Mouse (Mus musculus) T-helper 1 cell (primary cell): Measurements from ENCODE around the gene Tsga10ip.
"Not testable (repeated sequence)": the region's sequence is repeated elsewhere in the genome, so short reads cannot be mapped to it uniquely, and the experiment has no call there.

Source experiments
- in situ Hi-C: fragments of 300-600 bp; cut with MboI, MseI; formaldehyde crosslinking; loops from one replicate; pipeline ENCODE4 v1.15.1; 2025; ENCODE audit warnings: high pct_unique_total_duplicates

Gene Tsga10ip

GRCm38 (mm10) chr19:5389647-5390046 lies 12.7 kb downstream of the Tsga10ip start:
- in situ Hi-C loops, result no loop called here

- in situ Hi-C loops, result no loop called here
Measured at GRCm38 (mm10) chr19:5388588-5389242, 13.6 kb downstream of the Tsga10ip start, which contains the start of gene Sart1. Gene Sart1, minus strand, starts transcription at chr19:5388703.

GRCm38 (mm10) chr19:5388011-5388441 lies 14.3 kb downstream of the Tsga10ip start:
- in situ Hi-C loops, result no loop called here

GRCm38 (mm10) chr19:5384715-5385114 lies 17.6 kb downstream of the Tsga10ip start:
- in situ Hi-C loops, result no loop called here

- in situ Hi-C loops, result no loop called here
Measured at GRCm38 (mm10) chr19:5383326-5383725, 19.0 kb downstream of the Tsga10ip start.

- in situ Hi-C loops, result no loop called here
Measured at GRCm38 (mm10) chr19:5377446-5377845, 24.9 kb downstream of the Tsga10ip start.

- in situ Hi-C loops, result no loop called here
Measured at GRCm38 (mm10) chr19:5374748-5375147, 27.6 kb downstream of the Tsga10ip start.

GRCm38 (mm10) chr19:5374177-5374576 lies 28.1 kb downstream of the Tsga10ip start:
- in situ Hi-C loops, result no loop called here

- in situ Hi-C loops, result no loop called here
Measured at GRCm38 (mm10) chr19:5372724-5373123, 29.6 kb downstream of the Tsga10ip start.

- in situ Hi-C loops, result no loop called here
Measured at GRCm38 (mm10) chr19:5370932-5371331, 31.4 kb downstream of the Tsga10ip start.

GRCm38 (mm10) chr19:5367455-5367854 lies 34.9 kb downstream of the Tsga10ip start:
- in situ Hi-C loops, result no loop called here

GRCm38 (mm10) chr19:5367053-5367359 lies 35.3 kb downstream of the Tsga10ip start, which contains the start of gene Banf1:
Gene Banf1, minus strand, starts transcription at chr19:5367168.
- in situ Hi-C loops, result no loop called here

- in situ Hi-C loops, result no loop called here
Measured at GRCm38 (mm10) chr19:5366175-5367052, 35.9 kb downstream of the Tsga10ip start, which contains the start of gene Eif1ad. Gene Eif1ad, plus strand, starts transcription at chr19:5366741.

GRCm38 (mm10) chr19:5365751-5366150 lies 36.6 kb downstream of the Tsga10ip start:
- in situ Hi-C loops, result no loop called here

GRCm38 (mm10) chr19:5364124-5364523 lies 38.2 kb downstream of the Tsga10ip start:
- in situ Hi-C loops, result no loop called here

- in situ Hi-C loops, result no loop called here
Measured at GRCm38 (mm10) chr19:5362186-5362585, 40.1 kb downstream of the Tsga10ip start.

GRCm38 (mm10) chr19:5356080-5356479 lies 46.2 kb downstream of the Tsga10ip start:
- in situ Hi-C loops, result no loop called here

- in situ Hi-C loops, result no loop called here
Measured at GRCm38 (mm10) chr19:5353609-5354008, 48.7 kb downstream of the Tsga10ip start.

GRCm38 (mm10) chr19:5349502-5349873 lies 52.8 kb downstream of the Tsga10ip start, which contains the start of gene Cst6:
Gene Cst6, minus strand, starts transcription at chr19:5349574.
- in situ Hi-C loops, result not testable (repeated sequence)

GRCm38 (mm10) chr19:5348526-5349501 lies 53.5 kb downstream of the Tsga10ip start:
- in situ Hi-C loops, result no loop called here

- in situ Hi-C loops, result no loop called here
Measured at GRCm38 (mm10) chr19:5348064-5348463, 54.3 kb downstream of the Tsga10ip start.
